Mouse (Mus musculus): ENCODE data around the gene Ggct.

- TF ChIP-seq CTCF (IDR thresholded peaks at IDR 0.05; ENCODE audit: low read depth, low read length), result no peak
- TF ChIP-seq POLR2A (IDR thresholded peaks at IDR 0.05; ENCODE audit: extremely low read depth, insufficient read depth, low read length), result no peak
Observed at GRCm38 (mm10) chr6:54975616-54976015, 17.1 kb downstream of the Ggct start.
